Mouse (Mus musculus) ZHBTc4 (cell line): Measurements from ENCODE around the gene Rtl1.

ENCODE experiments used
- DNase-seq: peaks from one replicate; pipeline ENCODE4 v3.0.0-alpha.2; 2011; ENCODE audit warnings: low read depth, low spot score

Rtl1 gene

DNA sequence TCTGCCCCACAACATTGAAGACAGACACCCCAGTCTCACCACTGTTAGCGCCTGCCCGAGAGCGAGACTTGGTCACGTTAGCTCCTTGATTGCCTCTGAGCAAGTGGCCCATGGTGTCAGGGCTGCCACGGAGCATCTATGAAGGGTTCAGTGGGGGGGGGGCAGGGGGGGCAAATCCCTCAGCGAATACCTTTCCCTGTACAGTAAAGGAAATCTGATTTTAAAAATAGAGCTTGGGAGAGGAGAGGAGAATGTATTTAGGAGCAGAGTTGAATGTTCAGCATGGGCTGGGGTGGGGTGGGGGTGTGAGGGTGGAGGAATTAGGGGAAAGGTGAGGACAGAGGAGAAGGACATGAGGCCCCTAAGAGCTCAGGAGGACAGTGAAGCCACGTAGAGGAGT, at the start of gene Rtl1:
TSS of gene Rtl1 (minus strand) at position 101 of the 400 bp plus-strand sequence.
- no peak for DNase-seq

DNA sequence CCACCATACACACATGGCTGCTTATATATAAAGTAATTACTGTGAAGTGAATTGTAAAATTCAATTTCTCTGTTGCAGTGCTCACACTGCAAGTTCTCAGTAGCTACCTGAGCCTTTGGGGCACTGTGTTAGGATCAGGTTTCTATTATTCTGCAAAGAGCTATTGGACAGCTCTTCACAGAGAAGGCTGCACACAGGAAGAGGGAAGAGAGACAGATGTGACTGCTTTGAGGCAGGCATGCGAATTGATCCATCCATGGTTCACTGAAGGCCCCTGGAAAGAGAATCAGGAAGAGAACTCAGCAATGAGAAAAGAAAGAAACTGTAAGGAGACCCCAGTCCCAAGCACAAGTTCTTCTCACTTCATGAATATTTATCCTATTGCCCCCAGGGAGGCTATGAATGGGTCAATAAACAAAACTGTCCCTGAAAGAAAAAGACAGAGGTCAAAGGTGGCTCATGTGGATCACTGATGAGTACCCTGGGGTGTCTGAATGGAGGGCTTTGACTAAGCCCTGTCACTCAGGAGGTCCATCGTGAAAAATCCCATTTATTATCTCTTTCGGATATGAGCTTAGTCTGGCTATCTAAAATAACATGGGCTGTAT, 40.5 kb upstream of the Rtl1 start:
- DNase-seq: no peak

DNA sequence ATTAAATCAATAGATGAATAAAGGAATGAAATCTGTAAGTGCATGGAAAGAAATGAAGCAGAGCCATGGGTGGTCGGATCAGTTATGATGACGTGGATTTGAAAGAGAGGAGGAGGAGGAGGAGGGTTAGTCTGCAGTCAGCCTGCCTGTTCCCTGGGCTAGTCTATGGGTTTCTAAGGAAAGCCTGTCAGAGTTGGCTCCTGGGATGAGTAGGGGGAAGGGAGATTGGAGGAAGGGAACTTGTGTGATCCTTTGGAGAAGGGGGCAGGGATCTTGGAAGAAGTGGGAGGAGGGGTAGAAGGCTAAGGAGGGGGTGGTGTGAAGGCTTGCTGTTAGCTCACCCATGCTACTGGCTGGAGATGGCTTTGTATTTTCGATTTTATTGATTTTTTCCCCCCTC, 31.9 kb upstream of the Rtl1 start:
- peak; percentile 12 for DNase-seq

DNA sequence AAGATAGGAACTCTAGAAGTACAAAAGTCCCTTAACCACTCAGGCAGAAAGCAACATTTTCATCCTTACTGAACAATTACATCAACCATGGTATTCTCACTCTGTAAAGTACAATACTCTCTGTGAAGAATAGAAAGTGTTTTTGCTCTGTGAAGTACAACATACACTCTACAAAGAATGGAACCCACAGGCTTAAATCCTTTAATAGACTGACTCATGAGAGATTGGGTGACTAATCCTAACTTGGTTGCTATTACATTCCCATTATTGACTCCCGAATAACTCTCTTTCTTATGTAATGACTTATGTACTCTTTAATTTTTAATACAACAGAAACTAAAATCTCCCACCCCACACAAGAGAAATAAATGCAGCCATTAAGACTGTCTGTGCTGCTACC, 28.8 kb upstream of the Rtl1 start:
- DNase-seq: no peak

GRCm38 (mm10) chr12:109626910-109627309, 26.8 kb upstream of the Rtl1 start:
- DNase-seq: no peak

GRCm38 (mm10) chr12:109620196-109620595, 20.1 kb upstream of the Rtl1 start:
- no peak for DNase-seq

- no peak for DNase-seq
These were observed 17.9 kb upstream of the Rtl1 start for GRCm38 (mm10) chr12:109617993-109618392.

GRCm38 (mm10) chr12:109617126-109617525, 17.0 kb upstream of the Rtl1 start:
- DNase-seq: peak; percentile 13

GRCm38 (mm10) chr12:109615371-109615770, 15.2 kb upstream of the Rtl1 start:
- no peak for DNase-seq

GRCm38 (mm10) chr12:109614416-109614815, 14.3 kb upstream of the Rtl1 start:
- no peak for DNase-seq

DNA sequence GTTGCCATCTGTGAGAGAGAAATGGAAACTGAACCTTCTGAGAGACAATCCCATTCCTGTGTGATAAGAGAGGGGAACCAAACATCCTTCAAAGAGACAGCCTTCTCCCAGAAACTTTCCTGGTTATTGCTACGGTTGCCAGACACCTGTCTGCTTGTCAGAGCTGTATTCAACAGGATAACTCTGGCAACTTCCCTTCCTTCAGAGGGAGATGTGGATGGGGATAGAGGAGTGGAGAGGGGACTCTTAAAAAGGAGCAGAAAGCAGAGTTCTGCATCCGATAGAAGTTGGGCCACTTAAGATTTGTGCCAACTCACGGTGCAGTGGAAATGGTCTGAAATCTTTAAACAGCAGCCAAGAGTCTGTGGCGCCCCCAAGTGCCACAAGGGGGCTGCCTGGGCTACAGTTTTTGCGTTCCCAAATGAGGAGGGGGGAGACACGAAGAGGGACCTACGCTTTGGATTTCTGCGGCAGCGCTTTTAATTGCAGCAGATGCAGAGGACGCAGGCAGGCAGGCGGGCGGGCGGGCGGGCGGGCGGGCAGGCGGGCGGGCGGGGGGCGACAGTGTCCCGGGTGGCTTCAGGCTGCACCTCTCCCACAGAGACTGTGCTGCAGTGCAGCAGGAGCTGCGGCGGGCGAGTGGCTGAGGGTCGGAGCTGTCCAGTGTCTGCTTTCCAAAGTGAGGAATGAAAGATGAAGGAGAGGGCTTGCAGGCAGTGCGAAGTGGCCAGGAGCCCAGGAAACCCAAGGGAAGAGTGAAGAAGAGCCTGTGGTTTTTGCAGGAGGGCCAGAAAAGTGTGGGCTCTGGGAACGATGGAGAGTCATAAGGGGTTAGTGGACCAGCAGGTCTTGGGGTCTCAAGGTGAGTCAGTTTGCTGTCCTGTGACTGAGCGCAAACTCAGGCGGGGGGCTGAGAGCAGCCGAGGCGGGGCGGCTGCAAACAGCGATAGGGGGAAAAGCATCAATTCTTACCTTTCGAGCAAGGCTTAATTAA, 12.6 kb upstream of the Rtl1 start:
- DNase-seq: peak; percentile 64

- no peak for DNase-seq
These were observed 8.7 kb upstream of the Rtl1 start for GRCm38 (mm10) chr12:109608576-109609440.

DNA sequence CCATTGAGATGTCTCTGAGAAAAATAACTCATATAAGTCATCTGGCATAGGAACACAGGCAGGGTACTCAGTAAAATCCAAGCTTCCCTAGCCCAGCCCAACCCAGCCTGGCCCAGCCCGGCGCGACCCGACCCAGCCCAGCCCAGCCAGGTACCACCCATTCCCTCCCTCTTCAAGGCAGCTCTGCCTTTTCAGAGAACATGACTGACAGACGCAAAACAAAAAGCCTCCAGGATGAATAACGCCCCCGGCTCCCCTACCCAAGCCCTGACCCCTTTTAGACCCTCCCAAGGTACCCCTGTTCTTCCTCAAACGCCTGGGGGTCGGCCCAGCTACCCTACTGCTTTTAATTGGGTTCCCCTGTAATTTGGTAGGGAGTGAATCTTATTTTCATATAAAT, 7.8 kb upstream of the Rtl1 start:
- no peak for DNase-seq

GRCm38 (mm10) chr12:109607191-109607590, 7.1 kb upstream of the Rtl1 start:
- DNase-seq: no peak

GRCm38 (mm10) chr12:109604982-109605721, 5.0 kb upstream of the Rtl1 start:
- no peak for DNase-seq

DNA sequence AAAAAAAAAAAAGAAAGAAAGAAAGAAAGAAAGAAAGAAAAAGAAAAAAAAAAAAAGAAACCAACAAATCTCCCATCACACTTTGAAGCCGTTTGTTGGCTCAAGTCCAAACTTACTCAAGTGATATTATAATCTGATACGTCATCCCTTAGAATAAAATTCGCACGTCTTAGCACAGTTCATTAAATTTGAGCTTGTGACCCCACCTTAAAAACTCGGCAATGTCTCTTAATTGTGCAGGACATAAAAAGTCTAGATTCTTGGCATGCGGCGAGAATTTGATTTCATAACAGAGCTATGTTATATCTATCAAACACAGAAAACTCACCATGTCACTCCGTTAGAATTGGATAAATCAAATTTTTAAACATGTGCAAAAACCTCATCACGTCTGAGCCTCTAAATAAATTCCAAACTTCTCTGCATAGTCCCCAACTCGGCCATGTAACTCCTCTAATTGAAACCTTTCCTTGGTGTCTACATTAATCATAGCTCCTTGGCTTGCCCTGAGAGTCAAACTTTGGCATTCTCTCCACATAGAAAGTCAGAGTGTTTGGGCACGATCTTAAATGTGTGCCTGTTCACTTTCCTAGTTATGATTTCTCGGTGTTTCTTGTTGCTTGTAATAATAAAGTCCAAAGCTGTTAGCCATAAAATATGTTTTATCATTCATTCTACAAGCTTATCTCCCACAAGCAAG, 1.4 kb downstream of the Rtl1 start:
- DNase-seq: no peak

DNA sequence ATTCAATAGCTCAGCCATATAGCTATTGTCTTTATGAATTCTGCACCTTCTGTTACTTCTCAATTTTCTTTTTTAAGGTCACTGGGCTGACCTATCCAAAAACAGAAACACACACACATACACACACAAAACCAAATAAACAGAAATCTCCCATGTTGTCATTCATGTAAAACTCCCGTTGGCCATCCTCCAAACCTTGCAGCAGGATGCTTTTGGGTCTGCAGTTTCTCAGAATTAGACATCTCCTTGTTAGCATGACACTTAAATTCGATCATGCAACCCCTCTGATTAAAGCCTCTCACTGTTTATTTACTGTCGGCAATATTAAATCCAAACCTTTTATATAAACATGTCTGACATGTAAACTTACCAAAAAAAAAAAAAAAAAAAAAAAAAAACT, 3.4 kb downstream of the Rtl1 start:
- no peak for DNase-seq

- no peak for DNase-seq
These were observed 3.9 kb downstream of the Rtl1 start for GRCm38 (mm10) chr12:109596232-109596631.

- no peak for DNase-seq
These were observed 4.4 kb downstream of the Rtl1 start for GRCm38 (mm10) chr12:109595753-109596152.

DNA sequence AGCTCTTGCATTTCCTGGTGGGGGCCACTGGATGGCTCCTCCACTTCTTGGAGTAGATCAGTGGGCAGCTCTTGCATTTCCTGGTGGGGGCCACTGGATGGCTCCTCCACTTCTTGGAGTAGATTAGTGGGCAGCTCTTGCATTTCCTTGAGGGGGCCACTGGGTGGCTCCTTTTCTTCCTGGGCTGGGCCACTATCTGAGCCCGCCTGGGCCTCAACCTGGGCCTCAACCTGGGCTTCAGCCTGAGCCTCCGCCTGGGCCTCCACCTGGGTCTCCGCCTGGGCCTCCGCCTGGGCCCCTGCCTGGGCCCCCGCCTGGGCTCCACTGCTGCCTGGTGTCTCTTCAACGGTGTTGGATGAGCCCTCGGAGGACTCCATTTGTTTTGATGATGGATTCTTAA, 5.2 kb downstream of the Rtl1 start:
- DNase-seq: peak; percentile 36

GRCm38 (mm10) chr12:109582185-109582584, 17.9 kb downstream of the Rtl1 start:
- DNase-seq: no peak
